Mouse (Mus musculus) kidney, postnatal 14 days (tissue): ENCODE measurements around the gene Syce1.
"Not testable (repeated sequence)": the region's sequence is repeated elsewhere in the genome, so short reads cannot be mapped to it uniquely, and the experiment has no call there.

Source experiments
- DNase-seq: peaks from one replicate; pipeline ENCODE4 v3.0.0; 2022; ENCODE audit warnings: mixed read lengths

Gene Syce1

DNA sequence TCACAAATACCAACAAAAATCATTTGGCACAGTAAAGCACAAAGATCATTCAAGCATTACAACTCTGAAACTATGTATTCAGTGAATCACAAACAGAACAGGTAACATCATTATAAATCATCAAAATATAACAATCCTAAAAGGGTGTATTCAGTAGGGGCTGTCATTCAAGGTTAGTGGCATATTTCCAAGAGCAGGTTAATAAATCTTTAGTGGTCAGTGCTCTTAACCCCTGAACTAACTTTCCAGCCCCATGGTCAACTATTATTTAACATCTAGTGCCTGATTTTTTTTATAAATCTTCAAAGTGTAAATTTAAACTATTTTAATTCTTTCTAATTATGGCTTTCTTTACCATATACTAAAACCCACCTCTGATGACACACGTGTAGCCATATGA lies 22.3 kb downstream of the Syce1 start:
- not testable (repeated sequence) for DNase-seq

DNA sequence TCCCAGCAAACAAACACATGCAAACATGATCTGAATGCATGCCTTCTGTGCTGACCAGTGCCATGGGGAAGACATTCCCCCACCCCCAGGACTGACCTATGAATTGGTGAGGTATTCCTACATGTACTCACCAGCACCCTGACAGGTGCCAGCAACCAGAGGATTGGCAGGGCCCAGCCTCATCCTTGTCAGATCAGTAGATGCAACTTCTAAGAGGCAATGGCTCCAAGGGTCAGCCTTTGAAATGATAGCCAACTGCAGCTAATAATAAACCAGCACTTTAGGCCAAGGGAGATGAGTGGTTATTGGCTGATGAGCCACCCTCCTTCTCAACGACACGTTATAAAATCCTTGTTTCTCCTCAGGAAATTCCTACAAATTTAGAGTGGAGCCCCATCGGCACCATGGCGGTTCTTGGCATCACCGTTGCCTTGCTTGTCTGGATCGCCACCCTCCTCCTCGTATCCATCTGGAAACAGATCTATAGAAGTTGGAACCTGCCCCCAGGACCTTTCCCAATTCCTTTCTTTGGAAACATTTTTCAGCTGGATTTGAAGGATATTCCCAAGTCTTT lies 24.1 kb downstream of the Syce1 start, which contains the start of gene Cyp2e1:
Gene Cyp2e1 (plus strand): TSS at position 293 of the 574 bp plus-strand sequence.
- peak; percentile 65 for DNase-seq

DNA sequence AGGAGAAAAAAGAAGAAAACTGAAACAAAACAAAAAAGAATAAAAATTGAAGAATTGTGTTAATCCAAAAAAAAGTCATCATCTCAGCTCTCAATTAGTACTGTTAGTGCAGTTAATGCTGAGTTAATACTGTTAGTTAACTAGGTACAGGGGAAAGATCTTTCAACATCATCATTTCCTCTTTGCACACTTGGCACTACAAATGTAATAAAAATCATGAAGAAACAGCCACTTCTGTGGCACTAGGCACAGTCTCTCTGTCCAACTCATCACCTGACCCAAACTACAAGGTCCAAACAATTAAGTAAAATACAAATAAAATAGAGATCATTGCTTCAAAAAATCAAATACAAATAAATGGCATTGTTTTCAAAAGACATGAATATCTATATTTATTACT lies 27.0 kb downstream of the Syce1 start:
- no peak for DNase-seq

DNA sequence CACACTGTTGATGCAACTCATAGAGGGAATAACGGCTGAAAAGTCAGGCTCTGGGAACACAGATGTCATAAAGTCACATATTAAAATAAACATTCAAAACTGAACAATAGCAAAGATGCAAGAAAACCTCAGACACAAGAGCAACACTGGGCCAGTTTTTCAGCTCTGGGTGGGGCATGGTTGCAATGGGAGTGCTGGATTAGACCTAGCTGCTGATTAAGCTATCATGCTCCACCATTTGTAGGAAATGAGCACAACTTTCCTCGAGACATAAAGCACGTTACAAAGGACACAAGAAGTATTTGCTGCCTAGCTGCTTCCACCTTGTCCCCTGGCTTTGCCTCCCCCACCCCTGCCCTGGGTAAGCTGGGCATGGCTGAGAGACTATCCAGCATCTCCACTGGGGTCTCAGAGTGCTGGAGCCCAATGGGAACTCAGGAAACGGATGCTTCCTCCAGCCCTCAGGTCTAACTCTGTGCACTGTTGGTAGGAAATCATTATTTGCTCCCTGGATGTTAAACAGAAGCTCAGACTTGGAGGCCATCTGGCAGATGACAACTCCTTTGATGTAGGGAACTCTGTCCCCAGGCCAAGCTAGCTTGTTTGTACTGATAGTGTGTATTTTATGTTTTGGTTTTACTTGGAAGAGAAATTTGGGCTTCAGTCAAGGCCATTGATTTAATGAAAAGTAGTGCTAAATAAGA lies 31.3 kb downstream of the Syce1 start:
- no peak for DNase-seq

DNA sequence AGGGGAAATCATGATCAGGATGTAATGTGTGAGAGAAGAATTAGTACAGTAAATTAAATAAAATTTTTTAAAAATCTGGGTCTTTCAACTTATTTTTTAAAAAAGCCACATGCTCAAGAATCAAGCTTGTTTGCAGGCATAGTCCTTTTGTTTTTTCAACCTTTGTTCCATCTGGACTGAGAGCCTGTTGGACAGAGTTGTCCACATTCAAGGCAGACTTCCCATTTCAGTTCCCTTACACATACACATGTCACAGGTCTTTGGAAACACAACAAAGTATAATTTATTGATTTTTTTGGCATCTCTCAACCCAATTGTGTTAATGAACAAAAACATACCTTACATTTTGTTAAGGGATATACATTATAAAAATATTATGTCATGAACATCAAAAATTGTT lies 33.1 kb downstream of the Syce1 start:
- DNase-seq: no peak

DNA sequence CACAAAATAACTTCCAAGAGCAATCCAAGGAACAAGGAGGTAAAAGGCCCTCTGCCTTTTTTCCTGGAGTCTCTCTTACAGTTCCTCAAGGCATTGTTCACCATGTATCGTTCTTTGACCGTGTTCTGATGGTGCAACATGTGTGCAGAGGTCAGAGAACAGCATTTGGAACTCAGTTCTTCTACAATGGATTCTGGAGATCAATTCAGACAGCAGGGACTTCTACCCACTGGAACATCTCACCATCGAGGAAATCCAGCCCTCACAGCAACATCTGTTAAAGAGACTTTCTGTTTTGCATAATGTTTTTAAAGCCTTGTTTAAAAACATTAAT lies 38.9 kb downstream of the Syce1 start:
- no peak for DNase-seq

DNA sequence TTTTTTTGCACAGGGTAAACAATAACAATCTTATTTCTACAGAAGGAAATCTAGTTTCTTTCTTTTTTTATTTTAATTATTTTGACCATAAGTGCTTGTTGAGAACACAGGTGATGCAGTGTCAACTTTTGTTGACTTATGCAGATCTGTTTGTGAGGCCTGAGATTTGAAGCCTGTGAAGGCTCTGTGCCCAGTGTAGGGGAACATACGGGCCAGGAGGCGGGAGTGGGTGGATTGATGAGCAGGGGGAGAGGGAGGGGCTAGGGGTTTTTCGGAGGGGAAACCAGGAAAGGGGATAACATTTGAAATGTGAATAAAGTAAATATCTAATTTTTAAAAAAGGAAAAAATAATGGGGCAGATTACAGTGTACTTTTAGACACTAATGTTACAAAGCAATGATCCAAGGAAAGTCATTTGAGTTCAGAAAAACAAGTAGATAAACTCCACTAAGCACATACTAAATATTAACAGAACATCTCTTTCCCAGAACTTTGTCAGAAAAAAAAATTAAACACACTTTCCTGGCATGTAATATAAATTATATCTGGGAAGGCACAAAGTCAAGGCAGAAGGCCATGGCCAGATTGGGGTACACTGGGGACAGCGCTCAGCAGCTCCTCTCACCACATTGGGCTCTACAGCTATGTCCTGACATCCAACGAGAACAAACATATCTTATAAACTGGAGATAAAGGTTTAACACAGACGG lies 39.4 kb downstream of the Syce1 start:
- no peak for DNase-seq

DNA sequence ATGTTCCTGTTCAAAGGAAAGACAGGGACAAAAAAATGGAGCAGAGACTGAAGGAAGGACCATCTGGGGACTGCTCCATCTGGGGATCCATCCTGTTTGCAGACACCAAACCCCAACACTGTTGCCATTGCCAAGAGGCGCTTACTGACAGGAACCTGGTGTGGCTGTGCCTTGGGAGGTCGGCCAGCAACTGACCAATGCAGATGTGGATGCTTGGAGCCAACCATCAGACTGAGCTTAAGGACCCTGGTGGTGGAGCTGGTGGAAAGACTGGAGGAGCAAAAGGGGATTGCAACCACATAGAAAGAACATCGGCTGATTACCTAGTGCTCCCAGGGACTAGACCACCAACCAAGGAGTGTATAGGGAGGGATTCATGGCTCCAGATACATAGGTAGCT lies 40.2 kb downstream of the Syce1 start:
- no peak for DNase-seq

DNA sequence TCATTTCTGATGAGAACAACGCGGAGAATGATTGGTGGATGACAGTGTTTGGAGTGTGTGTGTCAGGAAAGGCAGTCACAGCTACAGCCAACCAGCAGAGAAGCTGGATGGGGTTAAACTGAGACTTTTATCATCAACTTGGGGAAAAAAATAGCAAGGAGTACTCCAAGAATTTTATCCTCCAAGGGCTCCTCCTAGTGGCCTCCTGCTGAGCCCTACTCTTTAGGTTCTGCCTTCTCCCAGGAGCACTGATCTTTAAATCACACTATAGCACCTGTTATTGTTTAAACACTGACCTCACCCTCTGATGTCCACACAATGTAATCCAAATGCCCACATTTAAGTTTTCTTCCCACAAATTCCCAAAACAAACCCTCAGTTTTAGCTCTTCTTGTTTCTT lies 54.5 kb downstream of the Syce1 start:
- no peak for DNase-seq
